Mouse (Mus musculus): ENCODE data around the gene Frmpd2.

DNA sequence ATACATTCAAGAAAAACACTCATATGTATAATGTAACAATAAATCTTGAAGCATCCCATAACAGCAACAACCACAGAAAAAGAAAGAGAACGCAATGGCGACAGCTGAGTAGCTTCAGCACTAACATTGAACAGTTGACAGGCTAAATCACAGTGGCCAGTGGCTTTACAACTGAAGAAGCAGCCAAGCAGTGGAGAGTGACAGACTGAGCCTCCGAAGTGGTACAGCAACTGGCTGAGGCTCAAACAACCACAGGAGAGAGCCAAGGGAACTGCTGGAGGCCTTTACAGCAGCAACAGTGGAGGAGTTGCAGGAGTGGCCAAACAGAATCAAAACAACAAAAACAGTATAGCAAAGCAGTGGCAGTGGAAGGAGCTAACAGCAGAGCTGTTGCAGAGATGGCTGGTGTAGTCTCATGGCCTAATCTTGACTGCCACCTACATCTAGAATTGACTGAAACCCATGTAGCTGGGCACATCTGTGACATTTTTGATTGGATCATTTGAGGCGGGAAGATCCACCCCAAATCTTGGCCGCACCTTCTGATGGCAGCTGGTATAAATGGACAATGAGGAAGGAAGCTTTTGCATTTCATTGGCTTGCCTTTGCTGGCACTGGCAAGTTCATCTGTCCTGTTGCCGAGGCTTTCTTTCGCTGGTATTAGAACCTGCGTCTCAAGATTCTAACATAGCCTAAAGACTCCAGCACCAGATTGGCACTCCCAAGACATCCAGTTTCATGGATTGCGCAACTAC, 127.1 kb downstream of the Frmpd2 start:
- TF ChIP-seq POLR2A (IDR thresholded peaks at IDR 0.05; ENCODE audit: extremely low read depth, insufficient read depth, low read length): no peak
- TF ChIP-seq CTCF (IDR thresholded peaks at IDR 0.05; ENCODE audit: low read depth, low read length): no peak

Measured in liver, adult 2 months (tissue).